Mouse (Mus musculus) kidney, postnatal 36 days (tissue): ENCODE data around the gene Igfl3.

Experiments used
- DNase-seq, 2 experiments: peaks; one replicate each; pipeline ENCODE4 v3.0.0; 2021 to 2022; ENCODE audit warnings: mixed read lengths in 2 of 2

Igfl3 gene

GRCm38 (mm10) chr7:18176194-18176593 lies at the start of gene Igfl3:
Igfl3 (plus strand) TSS chr7:18176494.
- DNase-seq: no peak

GRCm38 (mm10) chr7:18210938-18211337 lies 34.6 kb downstream of the Igfl3 start:
- peak; percentile 8 to 49 for DNase-seq

- DNase-seq: no peak
These were observed 38.4 kb downstream of the Igfl3 start for GRCm38 (mm10) chr7:18214699-18215098.
